In the genomic region with DNA sequence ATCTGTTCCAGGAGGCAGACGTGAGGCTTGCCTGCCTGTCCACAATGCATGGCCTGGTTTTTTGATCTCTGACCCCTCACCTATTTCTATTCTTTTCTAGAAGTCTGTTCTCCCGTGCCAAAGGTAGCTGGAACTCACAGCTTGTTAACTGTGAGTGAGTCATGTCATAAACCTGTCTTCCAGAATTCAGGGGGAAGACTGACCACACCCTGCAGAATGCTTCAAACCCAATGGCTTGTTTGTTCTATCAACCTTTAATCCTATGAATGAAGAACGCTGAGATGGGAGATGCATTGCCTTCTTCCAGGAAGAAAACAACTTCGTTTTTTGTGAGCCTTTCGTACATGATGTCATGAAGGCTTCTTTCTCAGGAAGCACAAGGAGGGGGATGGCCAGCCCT, we compare ENCODE assay signal across 20 mouse cellular contexts.
"Had no signal": no experiment of that assay in that cellular context is flagged by ENCODE, and none has a peak within 500 bp of the region (broad histone marks: within the 10 kb centered on the region; RNA-seq: fewer than 3 reads in every experiment).

No protein-coding gene starts in this region.

- H3K4me3 ChIP-seq: limb, embryonic 12.5 days; limb, embryonic 15.5 days; liver, embryonic 13.5 days; midbrain, embryonic 15.5 days; neural tube, embryonic 12.5 days; neural tube, embryonic 15.5 days; stomach, embryonic 15.5 days had no signal

- H3K36me3 ChIP-seq: limb, embryonic 12.5 days; limb, embryonic 15.5 days; liver, embryonic 13.5 days; midbrain, embryonic 15.5 days; neural tube, embryonic 12.5 days; neural tube, embryonic 15.5 days; stomach, embryonic 15.5 days had no signal

- H3K27me3 ChIP-seq: limb, embryonic 12.5 days; limb, embryonic 15.5 days; liver, embryonic 13.5 days; midbrain, embryonic 15.5 days; neural tube, embryonic 12.5 days; neural tube, embryonic 15.5 days; stomach, embryonic 15.5 days had no signal

- H3K4me2 ChIP-seq: limb, embryonic 12.5 days; limb, embryonic 15.5 days; liver, embryonic 13.5 days; midbrain, embryonic 11.5 days; midbrain, embryonic 15.5 days; neural tube, embryonic 12.5 days; neural tube, embryonic 15.5 days; stomach, embryonic 15.5 days had no signal

- H3K4me1 ChIP-seq: liver, embryonic 13.5 days; midbrain, embryonic 15.5 days; neural tube, embryonic 12.5 days; neural tube, embryonic 15.5 days; stomach, embryonic 15.5 days had no signal

- H3K9ac ChIP-seq: limb, embryonic 12.5 days; limb, embryonic 15.5 days; liver, embryonic 13.5 days; midbrain, embryonic 15.5 days; neural tube, embryonic 12.5 days; neural tube, embryonic 15.5 days; stomach, embryonic 15.5 days had no signal

- H3K9me3 ChIP-seq: limb, embryonic 12.5 days; limb, embryonic 15.5 days; liver, embryonic 13.5 days; midbrain, embryonic 15.5 days; neural tube, embryonic 12.5 days; neural tube, embryonic 15.5 days; stomach, embryonic 15.5 days had no signal

- ATAC-seq: midbrain, embryonic 15.5 days had no signal

- DNase-seq: kidney, adult 18-20 months; kidney, adult 9 months; kidney, postnatal 25 days; left cerebral cortex, postnatal 4 days; liver, embryonic 13.5 days; lung, adult 2 months; lung, postnatal 14 days; lung, postnatal 4 days; retina, postnatal 1 day; right cerebral cortex, postnatal 25 days; spleen, adult 18-20 months; thymus, adult 18-20 months; thymus, postnatal 4 days had no signal

- H3K27ac ChIP-seq: limb, embryonic 12.5 days; limb, embryonic 15.5 days; liver, embryonic 13.5 days; midbrain, embryonic 15.5 days; neural tube, embryonic 12.5 days; neural tube, embryonic 15.5 days; stomach, embryonic 15.5 days had no signal
